Comparison of ENCODE assay signal across 18 mouse cellular contexts in the genomic region with DNA sequence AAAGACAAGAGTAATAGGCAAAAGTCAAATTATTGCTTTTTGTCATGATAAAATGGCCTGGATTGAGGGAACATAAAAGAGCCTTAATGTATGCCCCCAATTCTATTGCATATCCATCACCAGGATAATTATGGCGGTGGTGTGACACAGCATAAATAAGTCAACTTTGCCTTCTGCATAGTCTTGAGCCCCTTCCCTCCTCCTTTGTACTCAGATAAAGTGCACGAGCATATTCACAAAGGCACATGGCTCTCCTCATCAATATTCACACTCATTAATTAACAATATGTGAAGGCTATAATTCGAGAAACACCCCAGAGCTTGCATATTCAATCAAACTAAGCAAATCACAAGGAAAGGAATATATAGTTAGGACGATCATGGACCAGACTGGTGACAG.
DNase-seq lines count a peak whose midpoint lies in the region; ATAC-seq and TF ChIP-seq lines count a peak whose summit lies in the region.
"Had no signal": no experiment of that assay in that cellular context is flagged by ENCODE, and none has a peak within 500 bp of the region (broad histone marks: within the 10 kb centered on the region; RNA-seq: fewer than 3 reads in every experiment).

No protein-coding gene starts in this region.

- WGBS in hindbrain, embryonic 12.5 days, result 48% methylated on average over 4 of the region's 4 CpGs
- WGBS in hindbrain, embryonic 16.5 days, result 41% methylated on average over 4 of the region's 4 CpGs
- 39% methylated on average over 4 of the region's 4 CpGs for WGBS in hindbrain, embryonic 14.5 days
- WGBS in midbrain, embryonic 13.5 days, result 38% methylated on average over 4 of the region's 4 CpGs

- H3K27me3 ChIP-seq in hindbrain, embryonic 12.5 days, result no peaks in the 10 kb centered on the region
- no peaks in the 10 kb centered on the region for H3K27me3 ChIP-seq in hindbrain, embryonic 16.5 days (replicated peaks; ENCODE audit: control insufficient read depth, insufficient read depth, low read length)
- no peaks in the 10 kb centered on the region for H3K27me3 ChIP-seq in hindbrain, embryonic 14.5 days (ENCODE audit: control insufficient read depth, insufficient read depth, low read length)
- no peaks in the 10 kb centered on the region for H3K27me3 ChIP-seq in midbrain, embryonic 13.5 days
- H3K27me3 ChIP-seq: heart, embryonic 13.5 days had no signal

- no peak for TF ChIP-seq POLR2A in brain, embryonic 14.5 days (IDR thresholded peaks at IDR 0.05; ENCODE audit: borderline replicate concordance, extremely low read depth, insufficient read depth, insufficient read length, poor library complexity, severe bottlenecking)

- no peak overlapping the region for H3K9ac ChIP-seq in hindbrain, embryonic 12.5 days
- H3K9ac ChIP-seq in hindbrain, embryonic 16.5 days (ENCODE audit: low read depth, low read length), result no peak overlapping the region
- no peak overlapping the region for H3K9ac ChIP-seq in hindbrain, embryonic 14.5 days
- no peak overlapping the region for H3K9ac ChIP-seq in midbrain, embryonic 13.5 days (replicated peaks)
- H3K9ac ChIP-seq: forebrain, postnatal 0 days; heart, embryonic 13.5 days had no signal

- peaks cover 12% of the 10 kb centered on the region for H3K4me1 ChIP-seq in hindbrain, embryonic 12.5 days
- H3K4me1 ChIP-seq in hindbrain, embryonic 16.5 days (ENCODE audit: control insufficient read depth, insufficient read depth, low read depth, low read length), result peaks cover 2% of the 10 kb centered on the region; the same call in 1 of the 2 replicates
- H3K4me1 ChIP-seq in hindbrain, embryonic 14.5 days (replicated peaks; ENCODE audit: control insufficient read depth, insufficient read depth, low read length), result peaks cover 21% of the 10 kb centered on the region
- H3K4me1 ChIP-seq in midbrain, embryonic 13.5 days (replicated peaks), result peaks cover 48% of the 10 kb centered on the region
- H3K4me1 ChIP-seq: embryonic facial prominence, embryonic 10.5 days had no signal

- peak; percentile 56 for DNase-seq in brain, embryonic 14.5 days (ENCODE audit: low read depth)
- DNase-seq in hindbrain, embryonic 14.5 days (ENCODE audit: low spot score), result no peak
- DNase-seq in frontal cortex, postnatal 25 days (ENCODE audit: low spot score in 2 of 2), result no peak
- DNase-seq in gastrocnemius, adult 18-20 months (ENCODE audit: low spot score), result no peak
- no peak for DNase-seq in thymus, postnatal 10 days (ENCODE audit: low spot score in 2 of 2)
- DNase-seq: adrenal gland, adult 8-10 months; cerebellum, adult 18-20 months; cerebellum, adult 9-11 months; forebrain, postnatal 0 days; gastrocnemius, postnatal 36 days; heart, adult 11 months; heart, postnatal 36 days had no signal

- peak overlapping the region; percentile 52; the same call in 1 of the 2 replicates for H3K27ac ChIP-seq in hindbrain, embryonic 12.5 days
- H3K27ac ChIP-seq in hindbrain, embryonic 16.5 days (ENCODE audit: low read depth, low read length), result no peak overlapping the region
- H3K27ac ChIP-seq in hindbrain, embryonic 14.5 days, result 0 out of 2 replicates have a peak overlapping the region, but pooled peaks have one; percentile 4
- H3K27ac ChIP-seq in midbrain, embryonic 13.5 days, result peak overlapping the region; percentile 45
- H3K27ac ChIP-seq: embryonic facial prominence, embryonic 10.5 days; heart, embryonic 13.5 days had no signal

- no peak overlapping the region for H3K4me2 ChIP-seq in hindbrain, embryonic 12.5 days (replicated peaks)
- H3K4me2 ChIP-seq in hindbrain, embryonic 16.5 days (ENCODE audit: low read length), result no peak overlapping the region
- no peak overlapping the region for H3K4me2 ChIP-seq in hindbrain, embryonic 14.5 days (replicated peaks)
- no peak overlapping the region; the same call in 1 of the 2 replicates for H3K4me2 ChIP-seq in midbrain, embryonic 13.5 days (replicated peaks)
- H3K4me2 ChIP-seq: heart, embryonic 13.5 days had no signal

- no peaks in the 10 kb centered on the region for H3K9me3 ChIP-seq in hindbrain, embryonic 12.5 days (replicated peaks)
- no peaks in the 10 kb centered on the region for H3K9me3 ChIP-seq in hindbrain, embryonic 16.5 days (ENCODE audit: control insufficient read depth, low read length)
- no peaks in the 10 kb centered on the region for H3K9me3 ChIP-seq in hindbrain, embryonic 14.5 days (ENCODE audit: control insufficient read depth, low read length)
- no peaks in the 10 kb centered on the region for H3K9me3 ChIP-seq in midbrain, embryonic 13.5 days
- H3K9me3 ChIP-seq: embryonic facial prominence, embryonic 10.5 days; heart, embryonic 13.5 days had no signal

- H3K4me3 ChIP-seq in hindbrain, embryonic 12.5 days, result no peak overlapping the region
- no peak overlapping the region for H3K4me3 ChIP-seq in hindbrain, embryonic 16.5 days (ENCODE audit: low read length)
- H3K4me3 ChIP-seq in hindbrain, embryonic 14.5 days (replicated peaks; ENCODE audit: low read length), result no peak overlapping the region
- no peak overlapping the region for H3K4me3 ChIP-seq in midbrain, embryonic 13.5 days (replicated peaks)
- H3K4me3 ChIP-seq: embryonic facial prominence, embryonic 10.5 days; heart, embryonic 13.5 days had no signal

- TF ChIP-seq CTCF in brain, embryonic 14.5 days (IDR thresholded peaks at IDR 0.05; ENCODE audit: borderline replicate concordance, extremely low read depth, insufficient read depth, insufficient read length), result no peak

- H3K36me3 ChIP-seq in hindbrain, embryonic 12.5 days, result no peaks in the 10 kb centered on the region
- no peaks in the 10 kb centered on the region for H3K36me3 ChIP-seq in hindbrain, embryonic 16.5 days (ENCODE audit: control insufficient read depth, insufficient read depth, low read length)
- peaks cover 22% of the 10 kb centered on the region for H3K36me3 ChIP-seq in hindbrain, embryonic 14.5 days (replicated peaks; ENCODE audit: control insufficient read depth, insufficient read depth)
- H3K36me3 ChIP-seq in midbrain, embryonic 13.5 days, result peaks cover 15% of the 10 kb centered on the region
- H3K36me3 ChIP-seq: embryonic facial prominence, embryonic 10.5 days; heart, embryonic 13.5 days had no signal

- peak; percentile 76 for ATAC-seq in hindbrain, embryonic 12.5 days (ENCODE audit: low FRiP score)
- ATAC-seq in hindbrain, embryonic 16.5 days, result no peak
- ATAC-seq in hindbrain, embryonic 14.5 days (ENCODE audit: low FRiP score), result no peak
- 0 out of 2 replicates have a peak, but pooled peaks have one; percentile 27 for ATAC-seq in midbrain, embryonic 13.5 days
- ATAC-seq: forebrain, postnatal 0 days; intestine, embryonic 16.5 days had no signal

Comparison
In these comparisons a context has a peak if more than half of its experiments do, and no peak if none do; other contexts are left out.
1. ATAC-seq: peak in hindbrain, embryonic 12.5 days (single experiment) and midbrain, embryonic 13.5 days (single experiment); none in hindbrain, embryonic 16.5 days (single experiment) and hindbrain, embryonic 14.5 days (single experiment).